Mouse (Mus musculus) heart, adult 2 months (tissue): ENCODE data around the gene Syn3.

ENCODE experiments used
- CTCF ChIP-seq: fragments of 200-600 bp; IDR thresholded peaks from 2 replicates; pipeline ENCODE4 v1.8.1; 2022; ENCODE audit warnings: antibody characterized with exemption, mild to moderate bottlenecking, moderate library complexity
- POLR2A ChIP-seq: fragments of 200-500 bp; IDR thresholded peaks from 2 replicates; pipeline ENCODE4 v1.6.1; 2011; ENCODE audit warnings: mild to moderate bottlenecking, low read depth, low read length, control low read depth; ENCODE audit not compliant: insufficient read depth

DNA sequence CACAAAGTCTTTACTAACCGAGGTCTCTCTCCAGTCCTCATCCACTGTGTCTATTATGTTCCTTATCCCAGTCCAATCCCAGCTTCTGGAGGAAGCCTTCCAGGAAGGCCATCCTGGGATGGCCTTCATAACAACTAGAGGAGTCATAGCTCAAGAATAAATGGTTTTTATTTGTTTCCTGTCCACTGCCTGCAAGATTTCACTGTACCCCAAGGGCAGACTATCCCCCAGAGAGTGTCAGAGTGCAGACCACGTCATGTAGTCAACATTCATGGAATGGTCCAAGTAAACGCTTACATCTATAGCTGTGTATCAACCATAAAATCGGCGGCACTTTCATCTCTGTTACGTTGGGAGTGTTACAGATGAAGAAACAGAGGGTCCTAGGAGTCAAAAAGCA lies 295.5 kb downstream of the Syn3 start:
- TF ChIP-seq CTCF (no peak), POLR2A (no peak)
